Mouse (Mus musculus) cortical plate, adult 2 months (tissue): Measurements from ENCODE around the gene Dus2.

Source experiments
- CTCF ChIP-seq: fragments of 200-500 bp; IDR thresholded peaks from 2 replicates; pipeline ENCODE4 v1.5.1; 2011; ENCODE audit warnings: mild to moderate bottlenecking, control low read depth, low read length; ENCODE audit not compliant: insufficient read depth; ENCODE audit errors: extremely low read depth
- POLR2A ChIP-seq: fragments of 200-500 bp; IDR thresholded peaks from 2 replicates; pipeline ENCODE4 v1.6.1; 2011; ENCODE audit warnings: mild to moderate bottlenecking, low read length, control low read depth; ENCODE audit not compliant: insufficient read depth; ENCODE audit errors: extremely low read depth

DNA sequence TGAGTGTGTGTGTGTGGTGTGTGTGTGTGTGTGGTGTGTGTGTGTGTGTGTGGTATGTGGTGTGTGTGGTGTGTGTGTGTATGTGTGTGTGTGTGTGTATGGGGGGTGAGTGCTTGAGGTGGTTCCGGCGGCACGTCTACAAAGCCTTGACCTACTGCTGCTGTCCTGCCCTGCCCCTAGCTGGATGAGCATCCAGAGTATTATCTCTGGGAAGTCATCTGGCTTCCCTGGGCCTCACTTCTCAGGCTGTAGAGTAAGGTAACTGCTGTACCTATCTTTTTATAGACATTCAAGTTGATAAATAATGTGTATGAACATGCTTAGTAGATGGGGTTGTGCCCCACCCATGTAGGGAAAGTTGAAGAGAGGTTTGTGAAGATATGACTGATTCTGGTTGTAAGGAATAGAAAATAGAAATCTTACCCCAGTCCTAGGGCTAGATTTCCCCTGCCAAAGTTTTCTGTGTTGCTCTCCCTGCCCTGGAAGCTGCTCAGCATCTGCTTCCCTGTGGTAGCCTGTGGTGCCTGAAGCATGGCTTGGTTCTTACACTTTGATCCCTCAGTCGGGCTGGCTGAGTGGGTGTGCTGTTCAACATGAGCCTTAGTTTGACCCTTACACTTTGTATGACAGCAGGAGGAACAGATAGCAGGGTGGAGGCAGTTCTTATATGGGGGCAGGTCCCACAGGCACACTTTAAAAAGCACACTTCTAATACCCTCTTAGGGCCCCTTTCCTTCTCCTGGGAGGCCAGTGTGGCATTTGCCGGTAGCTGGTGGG is 56.9 kb downstream of the Dus2 start:
- TF ChIP-seq POLR2A (no peak), CTCF (no peak)
